Mouse (Mus musculus): Measurements from ENCODE around the gene Slc16a7. TPM values are rescaled to one million over a fixed set of nuclear protein-coding genes. Genes with fewer than 3 reads are reported as not detected.

Slc16a7 gene
- total and polyA plus RNA-seq, 2 experiments from 2014 or later: 9.1 to 19.6 TPM

DNA sequence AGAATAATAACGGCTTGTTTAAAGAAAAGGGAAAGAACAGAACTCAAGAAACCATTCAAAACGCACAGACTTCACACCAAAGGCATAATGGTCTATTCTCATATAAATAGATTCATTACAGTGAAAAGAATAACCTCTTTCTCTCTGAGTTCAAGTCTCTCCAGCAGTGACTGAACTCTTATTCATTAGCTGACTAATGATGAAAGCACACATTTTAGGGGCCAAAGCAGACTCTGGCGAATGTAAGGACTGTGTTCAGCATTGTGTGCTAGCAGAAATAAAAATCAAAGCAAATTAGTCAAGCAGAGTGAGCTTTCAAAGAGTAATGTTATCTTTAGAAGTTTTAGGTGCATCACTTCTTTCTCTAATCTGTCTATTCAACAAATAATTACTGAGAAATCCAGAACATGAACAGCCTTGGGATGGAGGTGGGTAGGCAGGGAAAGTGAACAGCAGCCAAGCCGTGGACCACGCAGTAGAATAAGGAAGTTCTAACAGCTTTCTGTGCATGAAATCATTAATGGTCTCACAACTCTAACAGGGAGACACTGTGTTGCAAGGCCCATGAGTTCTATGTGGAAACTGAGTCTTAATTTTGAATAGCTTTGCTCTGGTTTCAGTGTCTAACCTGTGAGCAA lies 214.1 kb downstream of the Slc16a7 start:
- TF ChIP-seq CTCF (IDR thresholded peaks at IDR 0.05): no peak
- Histone ChIP-seq H3K36me3 (ENCODE audit: insufficient read depth, low read length) (no peaks in the 10 kb centered on the region), H3K9ac (replicated peaks; ENCODE audit: low read length, poor library complexity, severe bottlenecking) (no peak overlapping the region), H3K4me3 (ENCODE audit: low read depth, low read length) (no peak overlapping the region), H3K4me1 (ENCODE audit: insufficient read depth, low read length) (no peaks in the 10 kb centered on the region), H3K9me3 (ENCODE audit: low read length) (no peaks in the 10 kb centered on the region), H3K4me2 (ENCODE audit: low read depth, low read length, poor library complexity, severe bottlenecking) (no peak overlapping the region), H3K27me3 (ENCODE audit: insufficient read depth, low read length) (no peaks in the 10 kb centered on the region), H3K27ac (ENCODE audit: low read depth, low read length) (no peak overlapping the region)
- 51% methylated on average over 5 of the region's 5 CpGs for WGBS
- no peak for ATAC-seq (ENCODE audit: low FRiP score)
- DNase-seq (ENCODE audit: low spot score): no peak

DNA sequence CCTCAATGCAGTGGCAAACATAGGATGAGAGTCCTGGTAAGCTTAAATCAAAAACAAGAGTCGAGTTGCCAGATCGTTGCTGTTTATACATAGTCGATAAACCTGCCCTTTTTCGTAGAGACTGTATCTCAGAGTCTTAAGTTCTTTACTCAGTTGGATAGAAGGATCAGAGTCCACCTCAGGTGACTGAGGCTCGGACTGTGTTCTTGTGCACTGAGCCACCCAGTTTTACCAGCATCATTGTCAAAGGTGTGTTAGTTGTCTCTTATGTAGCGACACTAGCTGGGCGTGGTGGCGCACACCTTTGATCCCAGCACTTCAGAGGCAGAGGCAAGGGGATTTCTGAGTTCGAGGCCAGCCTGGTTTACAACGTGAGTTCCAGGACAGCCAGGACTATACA lies 217.6 kb downstream of the Slc16a7 start:
- ATAC-seq (ENCODE audit: low FRiP score) (no peak), DNase-seq (ENCODE audit: low spot score) (no peak)
- TF ChIP-seq CTCF (IDR thresholded peaks at IDR 0.05): no peak
- H3K9me3 ChIP-seq (ENCODE audit: low read length): no peaks in the 10 kb centered on the region
- no peak overlapping the region for H3K4me2 ChIP-seq (ENCODE audit: low read depth, low read length, poor library complexity, severe bottlenecking)
- no peak overlapping the region for H3K4me3 ChIP-seq (ENCODE audit: low read depth, low read length)
- WGBS: 91% methylated on average over 10 of the region's 10 CpGs
- no peaks in the 10 kb centered on the region for H3K27me3 ChIP-seq (ENCODE audit: insufficient read depth, low read length)
- no peak overlapping the region for H3K27ac ChIP-seq (ENCODE audit: low read depth, low read length)
- H3K36me3 ChIP-seq (ENCODE audit: insufficient read depth, low read length): no peaks in the 10 kb centered on the region
- H3K9ac ChIP-seq (replicated peaks; ENCODE audit: low read length, poor library complexity, severe bottlenecking): no peak overlapping the region
- H3K4me1 ChIP-seq (ENCODE audit: insufficient read depth, low read length): no peaks in the 10 kb centered on the region

DNA sequence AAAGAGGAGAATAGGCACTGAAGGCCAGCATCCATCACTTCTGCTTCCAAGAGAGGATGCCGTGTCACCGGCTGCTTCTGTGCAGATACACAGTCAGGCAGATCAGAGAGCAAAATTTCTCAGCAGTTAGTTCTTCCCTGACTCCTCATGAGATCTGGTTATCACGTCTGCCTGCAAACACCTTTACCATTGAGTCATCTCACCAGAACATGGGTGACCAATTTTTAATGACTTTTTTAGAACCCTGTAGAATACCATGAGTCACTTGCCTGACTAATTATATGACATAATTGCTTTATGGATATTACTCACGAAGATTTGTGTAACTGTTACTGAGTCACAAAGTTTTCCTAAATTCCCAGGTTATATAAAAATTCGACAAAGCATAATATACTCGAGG lies 218.1 kb downstream of the Slc16a7 start:
- Histone ChIP-seq H3K27me3 (ENCODE audit: insufficient read depth, low read length) (no peaks in the 10 kb centered on the region), H3K27ac (ENCODE audit: low read depth, low read length) (no peak overlapping the region), H3K4me1 (ENCODE audit: insufficient read depth, low read length) (no peaks in the 10 kb centered on the region), H3K9ac (replicated peaks; ENCODE audit: low read length, poor library complexity, severe bottlenecking) (no peak overlapping the region), H3K4me2 (ENCODE audit: low read depth, low read length, poor library complexity, severe bottlenecking) (no peak overlapping the region), H3K36me3 (ENCODE audit: insufficient read depth, low read length) (no peaks in the 10 kb centered on the region), H3K9me3 (ENCODE audit: low read length) (no peaks in the 10 kb centered on the region), H3K4me3 (ENCODE audit: low read depth, low read length) (no peak overlapping the region)
- 89% methylated on average over 6 of the region's 6 CpGs for WGBS
- ATAC-seq (ENCODE audit: low FRiP score): no peak
- no peak for DNase-seq (ENCODE audit: low spot score)
- no peak for TF ChIP-seq CTCF (IDR thresholded peaks at IDR 0.05)
